Mouse (Mus musculus) embryo, embryonic 11 days (tissue): Measurements from ENCODE around the gene Atp5d.

ENCODE experiments used
- DNase-seq: peaks from one replicate; pipeline ENCODE4 v3.0.0-alpha.2; 2015

Atp5d gene

DNA sequence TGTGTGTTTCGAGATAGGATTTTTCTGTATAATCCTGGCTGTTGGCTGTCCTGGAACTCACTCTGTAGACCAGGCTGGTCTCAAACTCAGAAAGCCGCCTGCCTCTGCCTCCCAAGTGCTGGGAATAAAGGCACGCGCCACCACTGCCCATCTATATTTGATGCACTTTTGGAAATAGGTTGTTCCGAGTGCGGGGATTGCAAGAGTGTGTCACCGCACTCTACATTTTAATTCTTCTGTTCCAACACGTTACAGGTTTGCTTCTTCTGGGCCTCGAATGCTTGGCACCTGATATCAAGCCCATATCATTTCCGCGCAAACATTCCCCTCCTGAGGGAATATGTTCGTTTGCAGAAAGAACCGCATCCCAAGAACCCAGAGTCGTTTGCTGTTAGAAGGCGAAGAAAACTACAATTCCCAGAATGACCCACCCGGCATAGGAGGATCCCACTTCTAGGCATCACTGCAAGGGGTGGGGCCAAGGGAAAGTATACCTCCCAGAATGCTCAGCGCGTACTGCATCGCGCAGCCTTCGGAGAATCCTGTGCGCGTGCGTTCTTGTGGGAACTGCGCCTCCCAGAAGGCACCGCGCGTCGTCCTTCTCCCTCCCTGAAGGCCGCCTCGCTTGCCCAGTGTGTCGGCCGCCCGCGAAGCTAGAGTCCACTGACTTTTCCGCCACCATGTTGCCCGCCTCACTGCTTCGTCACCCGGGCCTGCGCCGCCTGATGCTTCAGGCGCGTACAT lies 3.5 kb downstream of the Atp5d start:
- peak; percentile 100 for DNase-seq

GRCm38 (mm10) chr10:80142530-80142925 lies 4.1 kb downstream of the Atp5d start:
- DNase-seq = no peak

- DNase-seq = no peak
Measured at GRCm38 (mm10) chr10:80143664-80144063, 5.2 kb downstream of the Atp5d start.

DNA sequence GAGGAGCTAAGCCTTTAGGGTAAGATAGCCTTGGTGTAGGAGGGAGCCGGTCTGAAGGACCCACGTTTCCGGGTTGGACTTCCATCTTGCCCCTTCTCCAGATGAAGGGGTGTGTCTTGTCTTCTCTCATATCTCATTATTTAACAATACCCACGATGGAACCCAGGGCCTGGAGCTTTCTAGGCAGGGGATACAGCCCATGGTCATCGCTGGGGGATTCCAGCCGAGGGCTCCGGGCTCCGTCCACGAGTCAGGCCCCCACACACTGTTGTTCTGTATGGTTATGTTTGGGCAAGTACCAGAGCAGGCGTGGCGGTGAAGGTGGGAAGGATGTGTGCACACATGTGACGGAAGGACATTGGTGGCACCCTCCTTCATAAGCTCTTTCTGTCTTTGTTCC lies 5.7 kb downstream of the Atp5d start:
- DNase-seq = no peak

DNA sequence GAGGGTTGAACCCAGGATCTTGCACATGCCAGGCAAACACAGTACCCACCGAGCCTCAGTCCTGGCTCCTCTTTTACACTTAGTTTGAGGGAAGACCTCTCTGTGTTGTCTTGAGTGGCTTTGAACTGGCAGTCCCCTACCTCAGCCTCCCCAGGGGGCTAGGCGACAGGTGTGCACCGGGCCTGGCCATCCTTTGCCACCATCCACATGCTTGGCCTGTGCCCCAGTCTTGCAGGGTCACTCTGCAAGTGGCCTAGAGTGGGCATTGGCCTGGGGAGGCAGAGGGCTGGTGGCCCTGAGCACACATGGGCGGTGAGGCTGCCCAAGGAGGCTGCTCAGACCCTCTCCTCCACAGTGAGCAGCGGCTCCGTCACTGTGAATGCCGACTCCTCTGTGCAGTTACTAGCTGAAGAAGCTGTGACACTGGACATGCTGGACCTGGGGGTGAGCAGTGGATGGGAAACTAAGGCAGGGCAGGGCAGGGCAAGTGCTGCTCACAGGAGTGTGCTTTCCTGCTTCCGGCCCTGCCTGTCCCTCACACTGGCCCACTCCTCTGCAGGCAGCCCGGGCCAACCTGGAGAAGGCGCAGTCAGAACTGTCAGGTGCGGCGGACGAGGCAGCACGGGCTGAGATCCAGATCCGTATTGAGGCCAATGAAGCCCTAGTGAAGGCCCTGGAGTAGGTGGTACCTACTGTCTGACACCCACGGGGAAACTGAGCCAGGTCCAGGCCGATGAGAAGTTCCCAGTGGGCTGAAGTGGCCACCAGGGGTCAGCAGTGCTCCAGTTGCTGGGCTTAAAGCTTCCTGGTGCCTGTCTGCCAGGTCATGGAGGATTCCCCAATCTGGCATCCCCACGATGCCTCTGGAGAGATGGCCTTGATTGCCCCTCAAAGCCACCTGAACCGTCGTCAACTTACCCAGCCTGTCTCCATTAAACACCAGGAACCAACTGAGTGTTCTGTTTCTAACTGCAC lies 6.7 kb downstream of the Atp5d start:
- DNase-seq = peak; percentile 79

- DNase-seq = no peak
Measured at GRCm38 (mm10) chr10:80145896-80146295, 7.5 kb downstream of the Atp5d start.

DNA sequence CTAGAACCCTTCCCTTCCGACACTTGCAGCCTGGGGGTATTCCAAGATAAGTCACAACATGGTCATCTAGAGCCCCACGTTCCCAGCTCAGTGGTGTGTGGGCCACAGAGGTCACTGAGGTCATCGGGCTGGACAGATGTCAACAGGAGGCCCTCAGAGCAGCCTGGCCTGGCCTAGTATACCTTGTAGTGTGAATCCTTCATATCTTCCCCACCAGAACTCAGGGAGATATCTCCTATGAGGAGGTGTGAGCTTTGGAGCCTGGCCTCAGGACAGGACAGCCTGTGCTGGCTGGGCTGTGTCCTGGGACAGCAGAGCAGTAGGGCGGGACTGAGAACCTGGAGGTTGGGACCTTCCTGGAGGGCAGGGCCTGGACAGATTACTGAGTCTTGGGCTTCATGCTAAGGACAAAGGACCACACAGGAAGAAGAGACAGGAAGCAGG lies 8.2 kb downstream of the Atp5d start:
- no peak for DNase-seq

GRCm38 (mm10) chr10:80147146-80147718 lies 8.8 kb downstream of the Atp5d start:
- DNase-seq = no peak

DNA sequence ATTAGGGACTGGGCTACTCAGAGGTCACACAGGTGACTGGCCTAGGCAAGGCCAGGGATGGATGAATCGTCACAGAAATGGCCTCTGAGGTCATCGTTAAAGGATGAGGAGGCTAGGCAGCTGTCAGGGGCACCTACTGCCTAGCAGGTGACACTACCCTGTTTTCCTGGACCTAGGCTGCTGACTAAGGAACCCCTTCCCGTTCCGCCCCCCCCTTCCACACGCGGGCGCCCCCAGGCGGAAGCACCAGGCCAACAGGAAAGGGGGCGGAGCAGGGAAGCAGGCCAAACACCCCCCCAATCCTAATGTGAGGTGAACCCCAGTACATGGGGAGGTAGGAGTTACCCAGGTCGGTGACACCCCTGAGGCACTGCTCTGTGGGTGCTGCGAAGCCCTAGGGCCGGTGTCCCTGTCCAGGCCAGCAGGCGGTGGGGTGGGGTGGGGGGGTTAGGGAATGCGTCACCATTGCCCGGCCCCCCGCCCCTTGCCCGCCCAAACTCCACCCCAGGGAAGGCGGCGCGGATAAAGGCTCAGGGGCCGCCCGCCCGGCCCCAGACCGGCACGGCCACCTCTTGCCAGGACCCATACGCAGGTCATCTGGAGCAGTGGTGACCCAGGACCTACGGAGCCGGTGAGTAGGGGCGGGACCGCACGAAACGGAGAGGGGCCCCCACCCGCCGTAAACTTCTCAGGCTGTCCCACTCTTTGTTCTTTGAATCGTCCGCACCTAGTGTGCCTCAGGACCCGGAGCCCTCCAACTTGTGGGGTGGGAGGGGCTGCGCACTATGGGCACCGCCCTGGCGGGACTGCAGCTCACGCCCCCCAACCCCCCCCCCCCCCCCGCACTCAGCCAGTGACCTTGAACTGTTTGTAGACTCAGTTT lies 9.5 kb downstream of the Atp5d start, which contains the start of gene Midn:
TSS of gene Midn (plus strand) at position 554 of the 883 bp plus-strand sequence.
- peak; percentile 86 for DNase-seq

DNA sequence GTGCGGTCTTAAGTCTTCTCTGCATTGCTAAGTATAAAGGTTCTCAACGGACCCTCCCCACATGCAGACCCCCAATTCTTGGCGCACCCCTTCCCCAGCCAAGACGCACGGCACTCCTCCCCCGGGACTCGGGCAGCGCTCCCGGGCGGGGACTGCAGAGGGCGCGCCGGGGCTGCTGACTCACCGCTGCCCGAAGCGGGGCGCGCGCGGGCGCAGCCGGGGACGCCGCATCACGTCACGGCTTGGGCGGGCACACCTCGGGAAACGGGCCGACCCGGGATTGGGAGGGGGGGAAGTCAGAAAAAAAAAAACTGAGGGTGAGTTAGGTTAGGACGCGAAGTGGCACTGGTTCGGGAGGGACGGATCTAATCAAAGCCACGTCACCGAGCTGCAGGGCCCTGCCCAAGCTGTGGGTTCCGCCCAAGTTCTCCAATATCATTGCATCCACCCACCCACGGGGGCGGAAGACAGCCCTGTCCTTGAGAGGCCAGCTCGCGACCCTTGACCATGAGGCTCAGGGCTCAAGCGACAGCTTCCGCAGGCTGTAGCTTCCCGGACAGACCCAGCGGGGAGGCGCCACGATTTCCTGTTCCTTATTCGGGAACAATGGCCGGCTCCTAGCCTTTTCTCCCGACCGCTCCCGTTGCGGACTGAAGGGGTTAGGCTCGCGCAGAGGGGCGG lies 10.3 kb downstream of the Atp5d start:
- DNase-seq = peak; percentile 97

GRCm38 (mm10) chr10:80149291-80150225 lies 11.1 kb downstream of the Atp5d start:
- DNase-seq = peak; percentile 99

DNA sequence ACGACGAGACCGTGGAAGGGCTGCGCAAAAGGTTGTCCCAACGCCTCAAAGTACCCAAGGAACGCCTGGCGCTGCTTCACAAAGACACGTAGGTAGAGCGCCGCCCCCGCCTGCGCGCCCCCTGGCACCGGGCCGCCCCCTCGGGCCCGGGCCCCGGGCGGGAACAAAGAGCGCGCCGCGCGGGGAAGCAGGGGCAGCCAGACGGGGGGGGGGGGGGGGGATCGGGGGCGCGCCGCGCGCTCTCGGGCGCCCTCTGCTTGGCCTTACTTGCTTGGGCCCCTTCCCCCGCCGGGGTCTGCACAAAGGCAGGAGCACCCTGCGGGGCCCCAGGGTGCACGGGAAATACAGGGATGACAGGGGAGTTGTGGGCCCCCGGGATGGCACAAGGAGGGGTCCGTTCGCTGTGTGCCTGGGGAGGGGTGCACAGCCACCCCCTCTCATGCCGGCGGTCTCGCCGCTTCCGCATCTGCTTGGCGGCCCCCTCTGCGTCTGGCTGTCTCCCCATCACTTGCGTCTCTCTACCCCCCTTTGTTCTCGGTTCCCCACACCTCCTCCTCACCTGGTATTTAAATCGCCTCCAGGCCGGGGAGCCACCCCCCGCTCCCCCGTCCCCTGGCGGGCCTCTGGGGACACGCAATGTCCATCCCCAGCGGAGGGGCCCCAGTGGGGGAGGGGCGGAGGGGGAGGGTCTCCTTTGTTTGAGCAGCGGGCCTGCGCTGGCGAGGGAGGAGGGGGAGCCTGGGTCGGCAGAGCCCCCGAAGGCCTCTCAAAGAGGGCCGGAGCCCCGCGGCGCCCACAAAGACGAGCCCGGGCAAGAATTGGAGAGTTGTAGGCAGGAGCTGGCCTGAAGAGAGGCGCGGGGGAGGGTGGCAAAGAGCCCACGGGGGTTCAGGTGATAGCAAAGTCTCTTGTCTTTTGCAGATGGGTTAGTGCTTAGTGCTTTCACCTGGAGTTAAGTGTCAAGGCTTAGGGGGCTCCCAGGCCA lies 12.1 kb downstream of the Atp5d start:
- peak; percentile 91 for DNase-seq

GRCm38 (mm10) chr10:80151211-80152034 lies 13.0 kb downstream of the Atp5d start:
- peak; percentile 69 for DNase-seq

- DNase-seq = peak; percentile 68
Measured at GRCm38 (mm10) chr10:80152071-80152872, 13.8 kb downstream of the Atp5d start.

- no peak for DNase-seq
Measured at GRCm38 (mm10) chr10:80152873-80153260, 14.4 kb downstream of the Atp5d start.

DNA sequence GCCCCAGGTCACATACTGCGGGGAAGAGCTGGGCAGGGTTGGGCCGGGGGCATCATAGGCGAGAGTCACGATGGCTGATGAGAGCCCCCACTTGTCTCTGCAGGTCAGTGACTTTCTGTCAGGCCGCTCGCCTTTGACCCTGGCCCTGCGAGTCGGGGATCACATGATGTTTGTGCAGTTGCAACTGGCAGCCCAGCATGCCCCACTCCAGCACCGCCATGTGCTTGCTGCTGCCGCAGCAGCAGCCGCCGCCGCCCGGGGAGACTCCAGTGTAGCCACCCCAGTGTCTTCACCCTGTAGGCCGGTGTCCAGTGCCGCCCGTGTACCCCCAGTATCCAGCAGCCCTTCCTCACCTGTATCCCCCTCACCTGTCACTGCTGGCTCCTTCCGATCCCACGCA lies 15.3 kb downstream of the Atp5d start:
- no peak for DNase-seq

- no peak for DNase-seq
Measured at GRCm38 (mm10) chr10:80154384-80154783, 16.0 kb downstream of the Atp5d start.
